Mouse (Mus musculus) embryonic fibroblast, embryonic 13.5 days (primary cell): ENCODE measurements at regions not wholly inside any gene's neighbourhood (a gene's known extent, or its start where the extent isn't known, plus 50 kb on each side); places are given as distances from the start of the nearest gene placed in this dataset.

Experiments used
- CTCF ChIP-seq: IDR thresholded peaks from 2 replicates; pipeline ENCODE4 v1.5.1; 2011; ENCODE audit warnings: mild to moderate bottlenecking, control low read depth, low read length, moderate library complexity, borderline replicate concordance; ENCODE audit not compliant: insufficient read depth
- POLR2A ChIP-seq: IDR thresholded peaks from 2 replicates; pipeline ENCODE4 v1.6.1; 2011; ENCODE audit warnings: low read depth, mild to moderate bottlenecking, control low read depth, low read length, moderate library complexity

DNA sequence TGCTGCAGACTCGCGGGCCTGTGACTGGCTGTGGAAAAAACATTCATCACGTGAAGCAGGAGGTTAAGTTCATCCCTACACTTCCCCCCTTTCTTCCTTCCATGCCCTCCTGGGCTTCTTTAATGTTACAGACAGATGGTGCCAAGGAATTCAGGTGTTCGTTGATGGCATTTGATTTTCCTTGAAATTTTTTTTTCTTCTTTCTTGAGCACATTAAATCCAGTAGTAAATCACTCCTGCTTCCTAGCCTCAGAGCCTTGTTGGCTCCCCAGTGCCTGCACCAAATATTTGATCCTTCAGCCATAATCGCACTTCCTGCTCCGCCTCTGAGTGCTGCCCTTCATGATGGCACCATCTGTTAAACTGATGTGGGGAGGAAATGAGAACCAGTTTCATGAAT, 184.8 kb downstream of the Cmpk2 start:
- no peak for TF ChIP-seq CTCF
- TF ChIP-seq POLR2A = no peak
